Mouse (Mus musculus) midbrain, embryonic 11.5 days (tissue): ENCODE data around the gene Drc7. TPM values are rescaled to one million over a fixed set of nuclear protein-coding genes. Genes with fewer than 3 reads are reported as not detected.
A peak's percentile ranks its signal among the peaks of the same experiment; 100 is the strongest.

Experiments used
- ATAC-seq: fragments of 200-750 bp; cut with Nextera tagmentation; 2 replicates; pipeline ENCODE4 v1.8.0; 2017; ENCODE audit warnings: moderate TSS enrichment, moderate library complexity; ENCODE audit not compliant: low FRiP score
- DNase-seq: peaks from one replicate; pipeline ENCODE4 v3.0.0; 2015; ENCODE audit warnings: low spot score; ENCODE audit errors: missing footprints
- H3K27ac ChIP-seq: fragments of 300-500 bp; sonication (generic); 2 replicates; pipeline ENCODE4 v1.5.1; 2014; ENCODE audit warnings: low read depth, low read length
- H3K27me3 ChIP-seq: fragments of 300-500 bp; sonication (generic); 2 replicates; pipeline ENCODE4 v1.6.1; 2014; ENCODE audit warnings: mild to moderate bottlenecking, low read length, moderate library complexity, mixed read lengths; ENCODE audit not compliant: control insufficient read depth, insufficient read depth
- H3K36me3 ChIP-seq: fragments of 300-500 bp; sonication (generic); 2 replicates; pipeline ENCODE4 v1.6.1; 2014; ENCODE audit warnings: mild to moderate bottlenecking, low read length, moderate library complexity, mixed read lengths; ENCODE audit not compliant: control insufficient read depth, insufficient read depth
- H3K4me1 ChIP-seq: fragments of 300-500 bp; sonication (generic); 2 replicates; pipeline ENCODE4 v1.6.1; 2014; ENCODE audit warnings: low read length; ENCODE audit not compliant: control insufficient read depth, insufficient read depth
- H3K4me2 ChIP-seq: fragments of 300-500 bp; sonication (generic); 2 replicates; pipeline ENCODE4 v1.6.1; 2014; ENCODE audit warnings: mild to moderate bottlenecking, moderate library complexity
- H3K4me3 ChIP-seq: fragments of 300-500 bp; sonication (generic); 2 replicates; pipeline ENCODE4 v1.5.1; 2014; ENCODE audit warnings: low read depth, low read length
- H3K9ac ChIP-seq: fragments of 300-500 bp; sonication (generic); 2 replicates; pipeline ENCODE4 v1.6.1; 2014; ENCODE audit warnings: low read length
- H3K9me3 ChIP-seq: fragments of 300-500 bp; sonication (generic); 2 replicates; pipeline ENCODE4 v1.6.1; 2016; ENCODE audit warnings: low read length; ENCODE audit not compliant: control insufficient read depth
- WGBS: fragments of 180-500 bp; shearing (Covaris S2); extraction: QIAGEN DNeasy Blood & Tissue Kit; methylation state at CpG from one replicate; pipeline ENCODE4 v1.1.7; 2014; 5-methylcytosine and 5-hydroxymethylcytosine counted together
- polyA plus RNA-seq: library from polyadenylated mRNA; unstranded; fragments of >200 nt; fragmentation: Nextera tagmentation; extraction: Ambion mirVana; gene quantifications from 2 replicates; pipeline ENCODE4 v1.2.1, GENCODE M21; 2014

Drc7 gene
- polyA plus RNA-seq, 1 experiment from 2014 or later = 0.14 TPM

DNA sequence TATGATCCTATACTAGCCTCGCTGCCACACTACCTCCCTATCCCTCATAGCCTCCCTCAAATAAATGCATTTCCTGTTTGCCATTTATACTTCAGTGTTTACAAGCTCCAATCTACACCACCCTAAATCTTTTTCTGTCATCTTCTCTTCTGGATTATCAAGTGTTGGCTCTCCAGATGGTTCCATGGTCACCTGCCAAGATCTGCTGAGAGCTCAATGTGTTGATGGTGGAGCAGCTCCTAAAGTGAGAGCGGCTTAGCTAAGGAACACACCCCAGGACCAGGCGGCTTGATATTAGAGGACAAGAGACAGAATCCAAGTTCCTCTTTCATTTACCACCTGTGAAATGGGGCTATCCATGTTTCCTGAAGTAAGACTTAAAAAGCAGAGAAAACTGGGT lies 23.2 kb downstream of the Drc7 start:
- Histone ChIP-seq H3K36me3 (0 out of 2 replicates have a peak, but pooled peaks cover 1% of the 10 kb centered on the region), H3K27ac (no peak overlapping the region), H3K9me3 (no peaks in the 10 kb centered on the region), H3K27me3 (no peaks in the 10 kb centered on the region), H3K4me3 (no peak overlapping the region), H3K9ac (no peak overlapping the region), H3K4me2 (no peak overlapping the region), H3K4me1 (peaks cover 12% of the 10 kb centered on the region)
- ATAC-seq = no peak
- peak; percentile 33 for DNase-seq
- WGBS = 81% methylated on average over 3 of the region's 3 CpGs

DNA sequence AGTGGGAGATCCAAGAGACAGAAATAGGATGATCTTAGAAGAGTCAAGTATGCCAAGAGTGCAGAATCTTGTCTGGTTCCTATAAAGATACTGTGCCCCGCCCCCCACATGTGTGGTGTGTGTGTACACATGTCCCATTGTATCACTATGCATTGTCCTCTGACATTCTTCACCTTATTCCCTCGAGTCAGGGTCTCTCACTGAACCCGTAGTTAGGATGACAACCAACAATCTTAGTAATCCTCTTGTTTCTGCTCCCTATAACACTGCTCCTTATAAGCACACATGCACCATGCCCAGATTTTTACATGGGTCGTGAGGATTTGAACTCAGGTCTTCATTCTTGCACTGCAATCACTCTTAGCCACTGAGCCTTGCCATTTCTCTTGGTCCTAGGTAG lies 24.4 kb downstream of the Drc7 start:
- ATAC-seq = no peak
- Histone ChIP-seq H3K4me2 (no peak overlapping the region), H3K9me3 (no peaks in the 10 kb centered on the region), H3K27me3 (no peaks in the 10 kb centered on the region), H3K27ac (no peak overlapping the region), H3K4me1 (peaks cover 12% of the 10 kb centered on the region), H3K4me3 (no peak overlapping the region), H3K9ac (no peak overlapping the region), H3K36me3 (0 out of 2 replicates have a peak, but pooled peaks cover 5% of the 10 kb centered on the region)
- DNase-seq = no peak
- 85% methylated on average over 4 of the region's 4 CpGs for WGBS

DNA sequence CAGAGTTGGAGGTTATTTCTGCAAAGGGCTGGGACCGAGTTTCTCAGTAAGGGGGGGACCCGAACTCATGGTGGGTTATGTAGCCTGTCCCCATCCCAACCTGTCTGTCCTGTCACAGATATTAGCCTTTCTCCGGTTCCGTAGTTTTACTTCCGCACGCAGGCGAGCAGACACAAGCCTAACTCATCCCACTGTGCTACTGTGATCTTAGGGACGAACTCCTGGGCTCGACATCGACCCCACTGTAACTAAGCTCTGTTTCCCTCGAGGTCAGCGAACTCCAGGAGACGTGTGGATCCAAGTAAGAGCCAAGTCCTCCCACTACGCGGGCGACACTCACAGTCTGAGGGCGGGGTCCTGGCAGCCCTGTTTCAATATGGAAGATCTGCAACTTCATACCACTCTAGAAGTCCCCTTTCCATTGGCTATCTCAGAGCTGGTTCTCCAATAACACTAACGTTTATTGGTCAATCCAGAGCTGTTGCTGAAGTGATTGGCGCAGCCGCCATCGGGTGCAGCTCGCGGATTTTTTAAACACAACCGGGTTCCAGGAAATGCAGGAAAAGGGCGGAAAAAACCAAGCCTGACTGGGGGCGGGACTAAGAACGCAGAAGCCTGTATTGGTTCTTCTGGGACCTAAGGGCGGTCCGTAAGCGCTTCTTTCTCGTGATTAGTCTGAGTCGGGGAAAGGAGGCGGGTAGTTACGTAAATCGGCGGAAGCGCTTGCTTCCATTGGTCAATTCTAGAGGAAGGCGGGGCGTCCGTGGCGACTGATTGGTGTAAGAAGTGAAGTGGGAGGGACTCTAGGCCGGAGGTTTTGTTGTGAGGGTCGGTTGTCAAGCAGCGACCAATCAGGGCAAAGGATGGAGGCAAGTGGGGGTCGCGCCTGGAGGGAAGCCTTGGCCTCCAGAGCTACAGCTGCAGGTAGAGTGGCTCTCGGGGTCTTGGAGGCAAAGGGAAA lies 25.8 kb downstream of the Drc7 start, which contains the start of gene Katnb1:
TSS of gene Katnb1 (plus strand) at position 806 of the 961 bp plus-strand sequence.
- H3K4me2 ChIP-seq = peak within 1 kb of the TSS; percentile 89
- peaks cover 12% of the 10 kb centered on the region for H3K4me1 ChIP-seq
- H3K9ac ChIP-seq = peak within 1 kb of the TSS; percentile 82
- H3K9me3 ChIP-seq = no peaks in the 10 kb centered on the region
- peak within 1 kb of the TSS; percentile 56 for H3K4me3 ChIP-seq
- H3K27ac ChIP-seq = peak within 1 kb of the TSS; percentile 3; the same call in 1 of the 2 replicates
- ATAC-seq (peak; percentile 97), DNase-seq (peak; percentile 99)
- no peaks in the 10 kb centered on the region for H3K27me3 ChIP-seq
- 0 out of 2 replicates have a peak, but pooled peaks cover 5% of the 10 kb centered on the region for H3K36me3 ChIP-seq
- under 1% methylated on average over 47 of the region's 47 CpGs for WGBS

DNA sequence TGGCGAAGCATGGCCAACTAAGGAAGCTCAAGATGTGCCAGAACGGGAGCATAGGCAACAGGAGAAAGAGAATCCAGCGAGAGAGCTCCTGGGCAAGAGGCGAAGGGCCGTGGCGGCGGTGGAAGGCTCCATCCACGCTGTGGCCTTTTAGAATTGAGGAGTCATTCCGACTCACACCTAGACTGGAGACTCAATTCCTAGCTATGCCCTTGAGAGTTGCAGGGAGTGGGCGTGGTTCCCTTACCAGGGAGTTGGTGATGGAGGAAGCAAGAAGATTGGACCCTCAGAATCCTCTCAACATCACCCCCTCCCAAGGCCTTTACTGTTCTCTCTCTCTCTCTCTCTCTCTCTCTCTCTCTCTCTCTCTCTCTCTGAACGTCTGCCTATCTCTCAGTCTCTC lies 26.7 kb downstream of the Drc7 start:
- H3K4me3 ChIP-seq = peak overlapping the region; percentile 56
- peak; percentile 84 for DNase-seq
- H3K9me3 ChIP-seq = no peaks in the 10 kb centered on the region
- 0 out of 2 replicates have a peak, but pooled peaks cover 5% of the 10 kb centered on the region for H3K36me3 ChIP-seq
- 11% methylated on average over 11 of the region's 11 CpGs for WGBS
- H3K27ac ChIP-seq = 0 out of 2 replicates have a peak overlapping the region, but pooled peaks have one; percentile 3
- H3K27me3 ChIP-seq = no peaks in the 10 kb centered on the region
- peaks cover 12% of the 10 kb centered on the region for H3K4me1 ChIP-seq
- no peak for ATAC-seq
- peak overlapping the region; percentile 89 for H3K4me2 ChIP-seq
- H3K9ac ChIP-seq = peak overlapping the region; percentile 71

DNA sequence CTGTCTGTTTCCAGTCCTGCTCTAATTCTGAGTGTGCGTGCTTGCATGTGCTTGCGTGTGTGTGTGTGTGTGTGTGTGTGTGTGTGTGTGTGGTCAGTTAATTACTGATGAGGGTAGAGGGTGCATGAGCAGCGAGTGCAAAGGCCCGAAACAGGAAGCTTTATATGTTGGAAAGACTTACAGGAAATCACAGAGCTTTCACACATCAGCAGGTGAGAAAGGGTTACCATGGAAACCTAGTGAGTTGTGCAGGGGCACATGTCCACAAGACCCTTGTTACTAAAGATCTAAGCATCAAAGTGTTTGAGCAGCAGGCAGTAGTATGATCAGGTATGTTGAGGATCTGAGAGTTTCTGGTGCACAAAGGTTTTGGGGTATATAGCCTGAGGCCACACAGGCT lies 29.4 kb downstream of the Drc7 start:
- H3K4me2 ChIP-seq = no peak overlapping the region
- no peaks in the 10 kb centered on the region for H3K9me3 ChIP-seq
- ATAC-seq = no peak
- H3K4me1 ChIP-seq = peaks cover 12% of the 10 kb centered on the region
- WGBS = 91% methylated on average over 4 of the region's 4 CpGs
- no peak overlapping the region for H3K27ac ChIP-seq
- no peak overlapping the region for H3K4me3 ChIP-seq
- no peaks in the 10 kb centered on the region for H3K27me3 ChIP-seq
- H3K9ac ChIP-seq = no peak overlapping the region
- peak; percentile 53 for DNase-seq
- 0 out of 2 replicates have a peak, but pooled peaks cover 5% of the 10 kb centered on the region for H3K36me3 ChIP-seq

DNA sequence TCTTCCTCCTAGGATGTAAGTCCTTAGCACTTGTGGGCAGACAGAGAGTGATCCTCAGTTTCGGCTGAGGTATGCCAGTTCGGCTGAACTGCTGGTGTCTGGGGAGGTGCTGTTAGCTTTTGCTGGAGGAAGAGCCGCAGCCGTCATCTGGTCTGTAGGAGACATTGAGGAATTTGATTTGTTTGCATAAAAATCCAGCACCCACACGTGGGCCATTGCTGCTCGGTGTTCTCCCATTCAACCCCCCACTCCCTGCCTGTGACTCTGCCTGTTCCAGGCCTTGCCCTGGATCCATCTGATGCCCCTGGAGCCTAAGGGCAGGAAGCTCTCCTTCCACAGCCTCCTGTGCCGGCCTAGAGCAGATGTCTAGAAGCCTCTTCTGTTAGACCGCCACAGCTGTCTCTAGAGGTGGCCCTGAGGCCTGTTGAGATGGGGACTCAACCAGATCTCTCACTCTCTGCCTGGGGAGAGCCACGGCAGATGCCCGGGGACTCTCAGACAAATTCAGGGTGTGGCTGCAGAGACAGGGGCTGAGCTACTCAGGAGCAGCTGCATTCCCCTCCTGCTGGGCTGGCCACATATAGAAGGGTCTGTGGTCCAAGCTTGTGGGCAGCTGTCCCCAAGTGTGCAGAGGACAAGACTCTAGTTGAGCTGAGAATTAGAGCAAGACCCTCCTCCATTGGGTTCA lies 30.0 kb downstream of the Drc7 start:
- H3K9me3 ChIP-seq = no peaks in the 10 kb centered on the region
- H3K4me3 ChIP-seq = no peak overlapping the region
- peaks cover 5% of the 10 kb centered on the region; the same call in 1 of the 2 replicates for H3K36me3 ChIP-seq
- H3K9ac ChIP-seq = no peak overlapping the region
- peaks cover 12% of the 10 kb centered on the region for H3K4me1 ChIP-seq
- no peak for ATAC-seq
- 90% methylated on average over 10 of the region's 10 CpGs for WGBS
- H3K27me3 ChIP-seq = no peaks in the 10 kb centered on the region
- DNase-seq = no peak
- H3K4me2 ChIP-seq = no peak overlapping the region
- H3K27ac ChIP-seq = no peak overlapping the region

DNA sequence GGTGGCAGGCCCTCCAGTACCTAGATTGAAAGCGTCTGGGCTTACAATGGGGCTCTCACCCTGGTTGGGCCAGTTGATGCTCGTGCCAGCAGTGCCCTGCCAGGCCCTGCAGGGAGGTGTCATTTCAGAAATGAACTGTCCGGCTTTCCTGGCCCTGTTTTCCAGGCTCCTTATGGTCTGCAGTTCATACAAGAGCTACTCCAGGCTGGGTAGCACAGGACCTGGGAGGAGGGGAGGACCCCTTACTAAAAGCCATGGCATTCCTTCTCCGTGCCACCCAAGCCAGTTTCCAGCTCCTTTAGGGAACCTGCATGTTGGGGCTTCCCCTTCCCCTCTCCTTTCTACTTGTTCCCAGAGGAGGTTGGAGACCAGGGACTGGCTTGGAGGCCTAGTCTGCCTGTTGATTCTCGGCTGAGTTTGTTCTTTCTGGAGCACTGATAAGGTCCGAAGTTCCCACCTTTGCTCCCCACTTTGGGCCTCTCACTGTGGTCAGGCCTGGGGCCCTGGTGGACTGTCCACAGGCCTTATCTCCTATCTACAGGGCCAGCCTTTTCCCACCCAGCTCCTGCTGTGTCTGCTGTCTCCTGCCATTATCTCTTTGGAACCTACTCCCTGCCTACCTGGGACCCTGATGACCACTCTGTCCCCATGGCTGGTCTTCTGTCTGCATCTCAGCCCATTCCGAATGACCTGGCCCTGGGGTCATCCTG lies 30.7 kb downstream of the Drc7 start:
- Histone ChIP-seq H3K4me1 (peaks cover 8% of the 10 kb centered on the region), H3K9me3 (no peaks in the 10 kb centered on the region), H3K4me2 (no peak overlapping the region), H3K27ac (no peak overlapping the region), H3K9ac (no peak overlapping the region), H3K4me3 (no peak overlapping the region), H3K36me3 (peaks cover 5% of the 10 kb centered on the region; the same call in 1 of the 2 replicates), H3K27me3 (no peaks in the 10 kb centered on the region)
- DNase-seq (peak; percentile 73), ATAC-seq (no peak)
- 89% methylated on average over 7 of the region's 7 CpGs for WGBS

DNA sequence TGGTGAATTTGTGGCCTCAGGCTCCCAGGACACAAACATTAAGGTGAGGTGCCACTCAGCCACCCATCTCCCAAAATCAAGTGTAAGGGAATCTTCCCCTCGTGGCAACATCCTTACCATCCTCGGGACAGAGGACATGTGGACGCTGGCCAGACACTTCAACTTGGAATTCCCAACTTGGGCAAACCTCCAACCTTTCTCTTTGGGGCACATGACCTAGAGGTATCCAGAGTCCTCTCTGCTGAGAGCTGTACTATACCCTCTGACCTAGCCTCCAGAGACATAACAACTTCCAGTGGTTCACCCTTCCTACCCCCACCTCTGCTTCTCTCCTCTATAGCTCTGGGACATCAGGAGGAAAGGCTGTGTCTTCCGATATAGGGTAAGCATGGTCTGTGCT lies 38.7 kb downstream of the Drc7 start:
- H3K36me3 ChIP-seq = peaks cover 11% of the 10 kb centered on the region
- H3K4me1 ChIP-seq = no peaks in the 10 kb centered on the region
- no peak overlapping the region for H3K27ac ChIP-seq
- H3K27me3 ChIP-seq = no peaks in the 10 kb centered on the region
- ATAC-seq (no peak), DNase-seq (peak; percentile 35)
- H3K4me2 ChIP-seq = no peak overlapping the region
- no peak overlapping the region for H3K9ac ChIP-seq
- H3K9me3 ChIP-seq = no peaks in the 10 kb centered on the region
- H3K4me3 ChIP-seq = no peak overlapping the region
- WGBS = 98% methylated on average over 4 of the region's 4 CpGs
